Mouse (Mus musculus): ENCODE results near the gene Churc1.

- TF ChIP-seq HCFC1 (IDR thresholded peaks at IDR 0.05; ENCODE audit: borderline replicate concordance, insufficient read depth, low read length) (no peak), MAFK (IDR thresholded peaks at IDR 0.05; ENCODE audit: insufficient read depth, low read depth, low read length) (no peak), ZC3H11A (IDR thresholded peaks at IDR 0.05; ENCODE audit: borderline replicate concordance, low read depth, low read length) (no peak), ZNF384 (IDR thresholded peaks at IDR 0.05; ENCODE audit: low read depth, low read length) (no peak)
Measured at GRCm38 (mm10) chr12:76816720-76817119, 51.4 kb downstream of the Churc1 start.

Measured in ES-E14 (cell line).